Mouse (Mus musculus) NIH3T3 (cell line): ENCODE measurements at regions not wholly inside any gene's neighbourhood (a gene's known extent, or its start where the extent isn't known, plus 50 kb on each side); places are given as distances from the start of the nearest gene placed in this dataset.

Source experiments
- DNase-seq: peaks from one replicate; pipeline ENCODE4 v3.0.0-alpha.2; 2012; ENCODE audit warnings: low read depth

- DNase-seq, result no peak
These were observed 51.0 kb upstream of the Tmem252 start for GRCm38 (mm10) chr19:24622776-24623175.

GRCm38 (mm10) chr19:24622309-24622708, 51.5 kb upstream of the Tmem252 start:
- no peak for DNase-seq

GRCm38 (mm10) chr19:24621610-24622220, 52.1 kb upstream of the Tmem252 start:
- DNase-seq, result peak; percentile 89

GRCm38 (mm10) chr19:24615762-24616310, 58.0 kb upstream of the Tmem252 start:
- DNase-seq, result no peak

- DNase-seq, result no peak
These were observed 52.2 kb upstream of the Pip5k1b start for GRCm38 (mm10) chr19:24607884-24608283.

- DNase-seq, result peak; percentile 54
These were observed 50.8 kb upstream of the Pip5k1b start for GRCm38 (mm10) chr19:24606390-24606976.
